Mouse (Mus musculus) neural tube, embryonic 15.5 days (tissue): ENCODE data around the gene Snx33. TPM values are rescaled to one million over a fixed set of nuclear protein-coding genes. Genes with fewer than 3 reads are reported as not detected.

Experiments used
- ATAC-seq: fragments of 200-750 bp; cut with Nextera tagmentation; 2 replicates; pipeline ENCODE4 v1.8.0; 2017; ENCODE audit warnings: mild to moderate bottlenecking, moderate TSS enrichment, moderate library complexity; ENCODE audit not compliant: low FRiP score
- H3K27ac ChIP-seq: fragments of 300-500 bp; sonication (generic); replicated peaks from 2 replicates; pipeline ENCODE4 v1.5.1; 2015; ENCODE audit warnings: mild to moderate bottlenecking, inconsistent platforms
- H3K27me3 ChIP-seq: fragments of 300-500 bp; sonication (generic); replicated peaks from 2 replicates; pipeline ENCODE4 v1.6.1; 2015; ENCODE audit warnings: inconsistent platforms
- H3K36me3 ChIP-seq: fragments of 300-500 bp; sonication (generic); 2 replicates; pipeline ENCODE4 v1.6.1; 2015; ENCODE audit warnings: inconsistent platforms
- H3K4me1 ChIP-seq: fragments of 300-500 bp; sonication (generic); 2 replicates; pipeline ENCODE4 v1.6.1; 2015; ENCODE audit warnings: inconsistent platforms
- H3K4me2 ChIP-seq: fragments of 300-500 bp; sonication (generic); 2 replicates; pipeline ENCODE4 v1.6.1; 2015; ENCODE audit warnings: inconsistent platforms, mild to moderate bottlenecking, moderate library complexity
- H3K4me3 ChIP-seq: fragments of 300-500 bp; sonication (generic); replicated peaks from 2 replicates; pipeline ENCODE4 v1.5.1; 2015; ENCODE audit warnings: mild to moderate bottlenecking, inconsistent platforms
- H3K9ac ChIP-seq: fragments of 300-500 bp; sonication (generic); replicated peaks from 2 replicates; pipeline ENCODE4 v1.6.1; 2015; ENCODE audit warnings: mild to moderate bottlenecking, inconsistent platforms
- H3K9me3 ChIP-seq: fragments of 300-500 bp; sonication (generic); replicated peaks from 2 replicates; pipeline ENCODE4 v1.6.1; 2016; ENCODE audit warnings: inconsistent platforms
- WGBS: fragments of 180-500 bp; shearing (Covaris S2); methylation state at CpG from one replicate; pipeline ENCODE4 v1.1.7; 2015; ENCODE audit warnings: mixed read lengths; 5-methylcytosine and 5-hydroxymethylcytosine counted together
- polyA plus RNA-seq: library from polyadenylated mRNA; unstranded; fragments of >200 nt; fragmentation: Nextera tagmentation; extraction: Ambion mirVana; gene quantifications from 2 replicates; pipeline ENCODE4 v1.2.1, GENCODE M21; 2015

Snx33 gene
- polyA plus RNA-seq, 1 experiment from 2014 or later = 2.2 TPM

DNA sequence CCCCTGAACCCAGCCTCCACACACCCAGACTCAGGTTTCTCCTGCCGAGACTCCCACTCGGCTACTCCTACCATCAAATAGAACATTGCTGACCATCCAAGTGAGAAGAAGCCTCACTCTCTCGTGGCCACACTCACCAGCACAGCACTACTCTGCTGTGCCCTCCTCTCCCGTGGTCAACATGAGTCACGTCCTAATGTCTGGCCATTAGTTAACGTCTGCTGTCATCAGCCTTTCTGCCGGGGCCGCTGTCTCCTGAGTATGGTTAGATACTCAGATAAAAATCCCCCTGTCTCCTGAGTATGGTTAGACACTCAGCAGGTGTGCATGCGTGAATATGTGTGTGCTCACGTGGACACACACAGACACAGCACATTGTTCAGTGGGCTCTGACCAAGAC lies 57.4 kb downstream of the Snx33 start:
- H3K9ac ChIP-seq = no peak overlapping the region
- H3K9me3 ChIP-seq = no peaks in the 10 kb centered on the region
- H3K4me1 ChIP-seq = peaks cover 38% of the 10 kb centered on the region
- no peak overlapping the region for H3K4me3 ChIP-seq
- H3K27ac ChIP-seq = peak overlapping the region; percentile 34; the same call in 1 of the 2 replicates
- no peak overlapping the region for H3K4me2 ChIP-seq
- no peak for ATAC-seq
- WGBS = 50% methylated on average over 10 of the region's 10 CpGs
- peaks cover 8% of the 10 kb centered on the region for H3K27me3 ChIP-seq
- H3K36me3 ChIP-seq = no peaks in the 10 kb centered on the region

- Histone ChIP-seq H3K4me3 (no peak overlapping the region), H3K9me3 (no peaks in the 10 kb centered on the region), H3K36me3 (no peaks in the 10 kb centered on the region), H3K9ac (no peak overlapping the region), H3K27me3 (peaks cover 20% of the 10 kb centered on the region), H3K4me2 (no peak overlapping the region), H3K4me1 (peaks cover 43% of the 10 kb centered on the region), H3K27ac (no peak overlapping the region)
- 79% methylated on average over 13 of the region's 13 CpGs for WGBS
- no peak for ATAC-seq
These were observed 58.6 kb downstream of the Snx33 start for GRCm38 (mm10) chr9:56869552-56869951.

DNA sequence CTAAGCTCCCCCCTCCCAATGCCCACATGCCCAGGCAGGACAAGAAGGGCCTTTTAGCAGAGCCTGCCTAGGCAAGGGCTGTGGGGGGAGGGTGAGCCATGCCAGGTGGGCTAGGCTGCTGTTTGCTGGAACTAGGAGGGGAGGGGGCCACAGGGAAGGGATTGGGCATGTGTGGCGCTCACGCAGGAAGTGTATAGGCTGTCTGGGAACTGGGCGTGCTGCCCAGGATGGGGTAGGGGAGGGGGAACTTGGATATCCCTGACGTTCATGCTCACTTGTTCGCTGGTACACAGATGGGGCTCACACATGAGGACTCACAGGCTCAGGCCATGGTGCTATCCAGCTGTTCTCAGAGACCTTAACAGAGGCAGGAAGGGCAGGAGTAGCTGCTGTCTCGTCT lies 59.9 kb downstream of the Snx33 start:
- peak overlapping the region; percentile 68 for H3K27ac ChIP-seq
- H3K36me3 ChIP-seq = no peaks in the 10 kb centered on the region
- H3K27me3 ChIP-seq = peaks cover 29% of the 10 kb centered on the region
- H3K4me1 ChIP-seq = peaks cover 47% of the 10 kb centered on the region
- H3K4me3 ChIP-seq = no peak overlapping the region
- no peaks in the 10 kb centered on the region for H3K9me3 ChIP-seq
- H3K4me2 ChIP-seq = peak overlapping the region; percentile 46
- ATAC-seq = peak; percentile 83
- no peak overlapping the region for H3K9ac ChIP-seq
- 34% methylated on average over 6 of the region's 6 CpGs for WGBS

Other genes with a start within 250 kb of the Snx33 start
- 67.4 and 72.2 TPM in 2 replicates for gene Lingo1, start 131.9 kb downstream of the Snx33 start, polyA plus RNA-seq
- 0.28 and 0.40 TPM in 2 replicates for gene Odf3l1, start 63.7 kb downstream of the Snx33 start, polyA plus RNA-seq
- gene Cspg4, start 63.3 kb downstream of the Snx33 start, polyA plus RNA-seq = 10.5 and 13.1 TPM in 2 replicates
- 73.7 and 77.5 TPM in 2 replicates for gene Imp3, start 9.1 kb upstream of the Snx33 start, polyA plus RNA-seq
- gene Snupn, start 22.5 kb upstream of the Snx33 start, polyA plus RNA-seq = 28.3 and 29.6 TPM in 2 replicates
- gene Ptpn9, start 66.6 kb upstream of the Snx33 start, polyA plus RNA-seq = 23.8 and 24.9 TPM in 2 replicates
- gene Sin3a, start 143.7 kb upstream of the Snx33 start, polyA plus RNA-seq = 20.7 and 21.2 TPM in 2 replicates
- 87.0 and 99.7 TPM in 2 replicates for gene Man2c1, start 202.3 kb upstream of the Snx33 start, polyA plus RNA-seq
- gene Neil1, start 219.9 kb upstream of the Snx33 start, polyA plus RNA-seq = 10.4 and 10.5 TPM in 2 replicates
- 155 and 178 TPM in 2 replicates for gene Commd4, start 230.0 kb upstream of the Snx33 start, polyA plus RNA-seq